Mouse (Mus musculus): ENCODE results near the gene Il22ra2.

DNA sequence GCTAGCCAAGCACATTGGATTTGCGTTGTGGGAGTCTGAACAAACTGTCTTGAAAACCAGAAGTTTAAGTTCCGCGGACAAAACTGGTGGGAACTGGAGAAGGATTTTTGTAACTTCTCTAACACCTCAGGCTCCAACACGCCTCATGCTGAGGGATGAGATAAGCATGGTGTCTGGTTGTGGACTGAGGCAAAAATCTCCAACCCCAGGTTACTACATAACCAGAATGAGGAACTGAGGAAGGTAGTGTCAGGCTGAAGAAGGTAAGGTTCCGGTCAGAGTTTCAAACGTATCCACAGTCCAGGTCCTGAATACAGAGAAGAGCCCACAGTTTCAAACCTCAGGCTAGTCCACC is 30.5 kb upstream of the Il22ra2 start:
- TF ChIP-seq POLR2A (IDR thresholded peaks at IDR 0.05; ENCODE audit: low read depth, low read length) (no peak), CTCF (IDR thresholded peaks at IDR 0.05; ENCODE audit: extremely low read depth, insufficient read depth, insufficient read length, insufficient replicate concordance) (no peak)

Measured in spleen, adult 2 months (tissue).